In genomic region chr7:63935809-63936187, GRCm38 (mm10) we compare ENCODE assay signal across 8 mouse cellular contexts. TPM values are rescaled to one million over a fixed set of nuclear protein-coding genes. Genes with fewer than 3 reads are reported as not detected.
DNase-seq lines count a peak whose midpoint lies in the region; ATAC-seq and TF ChIP-seq lines count a peak whose summit lies in the region.

No protein-coding gene starts in this region.

- H3K36me3 ChIP-seq in heart, embryonic 14.5 days (ENCODE audit: control insufficient read depth, insufficient read depth, low read length): no peaks in the 10 kb centered on the region
- H3K36me3 ChIP-seq in G1E (replicated peaks): peaks cover 30% of the 10 kb centered on the region
- no peaks in the 10 kb centered on the region for H3K36me3 ChIP-seq in forebrain, postnatal 0 days (ENCODE audit: insufficient read depth)
- H3K36me3 ChIP-seq in midbrain, embryonic 10.5 days: peaks cover 3% of the 10 kb centered on the region; the same call in 1 of the 2 replicates

- H3K9me3 ChIP-seq in heart, embryonic 14.5 days (ENCODE audit: control insufficient read depth, low read length): no peaks in the 10 kb centered on the region
- no peaks in the 10 kb centered on the region for H3K9me3 ChIP-seq in G1E (replicated peaks)
- H3K9me3 ChIP-seq in forebrain, postnatal 0 days (ENCODE audit: low read length): no peaks in the 10 kb centered on the region
- no peaks in the 10 kb centered on the region for H3K9me3 ChIP-seq in midbrain, embryonic 10.5 days (replicated peaks)

- peak overlapping the region; percentile 93 for H3K9ac ChIP-seq in heart, embryonic 14.5 days (ENCODE audit: low read length)
- H3K9ac ChIP-seq in forebrain, postnatal 0 days: peak overlapping the region; percentile 91

- peaks cover 18 to 32% of the 10 kb centered on the region in 2 experiments for H3K4me1 ChIP-seq in heart, embryonic 14.5 days (ENCODE audit: control insufficient read depth in 2 of 2, insufficient read depth in 2 of 2, low read length in 2 of 2)
- H3K4me1 ChIP-seq in G1E (ENCODE audit: insufficient read depth, low read depth, low read length): peaks cover 71% of the 10 kb centered on the region
- peaks cover 28% of the 10 kb centered on the region for H3K4me1 ChIP-seq in forebrain, postnatal 0 days (ENCODE audit: insufficient read depth)
- H3K4me1 ChIP-seq in midbrain, embryonic 10.5 days: peaks cover 55% of the 10 kb centered on the region

- no peak for ATAC-seq in heart, embryonic 14.5 days (ENCODE audit: insufficient number of reproducible peaks, insufficient read depth, low FRiP score, low read depth)
- ATAC-seq in G1E (ENCODE audit: extremely low read depth, insufficient number of reproducible peaks, low FRiP score, poor library complexity, severe bottlenecking): no peak
- no peak for ATAC-seq in forebrain, postnatal 0 days
- no peak for ATAC-seq in activated CD4-positive, CD25-positive, alpha-beta regulatory T cell, adult 4 months

- peak overlapping the region; percentile 85 to 86 for H3K4me3 ChIP-seq in heart, embryonic 14.5 days (ENCODE audit: control insufficient read depth in 1 of 2, insufficient read depth in 1 of 2, low read depth in 1 of 2, low read length in 2 of 2)
- H3K4me3 ChIP-seq in G1E (ENCODE audit: low read depth, low read length): peak overlapping the region; percentile 93
- peak overlapping the region; percentile 93 for H3K4me3 ChIP-seq in forebrain, postnatal 0 days (ENCODE audit: low read depth, low read length)
- H3K4me3 ChIP-seq in midbrain, embryonic 10.5 days: peak overlapping the region; percentile 96

- no peak for DNase-seq in heart, postnatal 4 days
- no peak for DNase-seq in G1E (ENCODE audit: low spot score)
- DNase-seq in forebrain, postnatal 0 days: no peak
- DNase-seq in midbrain, embryonic 10.5 days (ENCODE audit: low spot score): no peak
- no peak for DNase-seq in frontal cortex, postnatal 25 days (ENCODE audit: low spot score in 2 of 2)
- DNase-seq in lung, postnatal 10 days: no peak

- TF ChIP-seq CTCF in G1E (IDR thresholded peaks at IDR 0.05; ENCODE audit: low read depth, low read length): no peak
- no peak for TF ChIP-seq CTCF in forebrain, postnatal 0 days (IDR thresholded peaks at IDR 0.05; ENCODE audit: low read depth)

- H3K27me3 ChIP-seq in heart, embryonic 14.5 days (ENCODE audit: control insufficient read depth, insufficient read depth, low read length): no peaks in the 10 kb centered on the region
- no peaks in the 10 kb centered on the region for H3K27me3 ChIP-seq in G1E (ENCODE audit: insufficient read depth, low read length)
- H3K27me3 ChIP-seq in forebrain, postnatal 0 days (ENCODE audit: insufficient read depth, low read length): no peaks in the 10 kb centered on the region
- peaks cover 10% of the 10 kb centered on the region for H3K27me3 ChIP-seq in midbrain, embryonic 10.5 days (ENCODE audit: low read depth, poor library complexity, severe bottlenecking)

- WGBS in heart, embryonic 14.5 days: 27% methylated on average over 8 of the region's 8 CpGs
- 12% methylated on average over 8 of the region's 8 CpGs for WGBS in forebrain, postnatal 0 days
- WGBS in midbrain, embryonic 10.5 days: 15% methylated on average over 8 of the region's 8 CpGs

- no peak overlapping the region for H3K27ac ChIP-seq in heart, embryonic 14.5 days (replicated peaks in 1 of 2; ENCODE audit: control insufficient read depth in 1 of 2, insufficient read depth in 1 of 2, low read depth in 2 of 2, low read length in 2 of 2)
- H3K27ac ChIP-seq in forebrain, postnatal 0 days (ENCODE audit: low read depth, low read length): peak overlapping the region; percentile 29; the same call in 1 of the 2 replicates
- 0 out of 2 replicates have a peak overlapping the region, but pooled peaks have one; percentile 98 for H3K27ac ChIP-seq in midbrain, embryonic 10.5 days (replicated peaks)

- H3K4me2 ChIP-seq in heart, embryonic 14.5 days (ENCODE audit: low read length): peak overlapping the region; percentile 93
- H3K4me2 ChIP-seq in forebrain, postnatal 0 days (ENCODE audit: low read depth): peak overlapping the region; percentile 99

RNA-seq across cellular contexts. Expression of gene Klf13, which starts 2.9 kb away (rescaled TPM):
- polyA plus RNA-seq in heart, embryonic 14.5 days (2014; fragmentation: Nextera tagmentation; extraction: Ambion mirVana): 25.1 and 26.7 TPM in 2 replicates
- 10 to 100 TPM; 52.1 to 53.2 TPM for total RNA-seq in heart, postnatal 4 days (2021)
- 86.9 and 89.5 TPM in 2 replicates for total RNA-seq in G1E (2014; fragmentation: Nextera tagmentation)
- 14.6 and 16.3 TPM in 2 replicates for total RNA-seq in G1E (2017)
- 57.2 and 68.1 TPM in 2 replicates for polyA plus RNA-seq in G1E (2012)
- 25.5 and 32.0 TPM in 2 replicates for total RNA-seq in forebrain, postnatal 0 days (2014; rRNA removed)
- polyA plus RNA-seq in forebrain, postnatal 0 days (2015; fragmentation: Nextera tagmentation; extraction: Ambion mirVana): 24.8 and 32.0 TPM in 2 replicates
- polyA plus RNA-seq in midbrain, embryonic 10.5 days (2016; fragmentation: Nextera tagmentation; extraction: Ambion mirVana): 29.6 and 34.1 TPM in 2 replicates
- 100 to 1,000 TPM; 153 to 178 TPM for polyA plus RNA-seq in activated CD4-positive, CD25-positive, alpha-beta regulatory T cell, adult 4 months (2017; shearing (Covaris generic))

RNA-seq across cellular contexts. Expression of gene E030018B13Rik, which starts 19.1 kb away (rescaled TPM):
- polyA plus RNA-seq in heart, embryonic 14.5 days (2014; fragmentation: Nextera tagmentation; extraction: Ambion mirVana): not detected in 2 replicates
- total RNA-seq in heart, postnatal 4 days (2021): not detected
- total RNA-seq in G1E (2014; fragmentation: Nextera tagmentation) (not detected in 2 replicates), G1E (2017) (not detected in 2 replicates)
- polyA plus RNA-seq in G1E (2012): not detected in 2 replicates
- not detected in 2 replicates for total RNA-seq in forebrain, postnatal 0 days (2014; rRNA removed)
- polyA plus RNA-seq in forebrain, postnatal 0 days (2015; fragmentation: Nextera tagmentation; extraction: Ambion mirVana): not detected in 2 replicates
- polyA plus RNA-seq in midbrain, embryonic 10.5 days (2016; fragmentation: Nextera tagmentation; extraction: Ambion mirVana): not detected in 2 replicates
- polyA plus RNA-seq in activated CD4-positive, CD25-positive, alpha-beta regulatory T cell, adult 4 months (2017; shearing (Covaris generic)): under 1 TPM in 1 of 2 experiments, not detected in 1; 0.56 TPM

Comparison
In these comparisons a context has a peak if more than half of its experiments do, and no peak if none do; other contexts are left out.
1. H3K27ac ChIP-seq: peak in forebrain, postnatal 0 days (single experiment) and midbrain, embryonic 10.5 days (single experiment); none in heart, embryonic 14.5 days (0 of 2).
2. Peak in every context shown above with its lines, with median percentiles within 50 percentile points of each other: H3K4me3 ChIP-seq.